22 mouse cellular contexts compared by ENCODE assay signal in the genomic region with DNA sequence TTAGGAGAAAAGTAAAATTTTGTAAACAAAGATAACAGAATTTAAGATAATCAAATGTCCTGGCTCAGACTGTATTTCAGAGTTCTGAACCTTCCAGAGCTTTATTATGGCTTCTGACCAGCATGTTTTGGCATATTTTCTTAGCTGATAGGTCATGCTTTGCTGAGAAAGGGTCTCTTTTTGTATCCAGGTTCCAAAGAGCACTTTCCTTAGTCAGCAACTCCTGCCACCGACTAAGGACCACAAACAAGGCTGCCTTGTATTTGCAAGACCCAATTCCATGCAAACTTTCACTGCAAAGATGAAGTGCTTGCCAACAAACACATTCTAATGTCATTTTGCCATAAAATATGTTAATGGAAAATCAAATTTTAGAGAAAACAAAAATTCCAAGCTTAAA. TPM values are rescaled to one million over a fixed set of nuclear protein-coding genes. Genes with fewer than 3 reads are reported as not detected.
"Had no signal": no experiment of that assay in that cellular context is flagged by ENCODE, and none has a peak within 500 bp of the region (broad histone marks: within the 10 kb centered on the region; RNA-seq: fewer than 3 reads in every experiment).

No protein-coding gene starts in this region.

- ATAC-seq: liver, embryonic 12.5 days; midbrain, embryonic 13.5 days had no signal

- H3K9me3 ChIP-seq: limb, embryonic 10.5 days; limb, embryonic 13.5 days; liver, embryonic 12.5 days; liver, embryonic 15.5 days; lung, embryonic 15.5 days; midbrain, embryonic 10.5 days; midbrain, embryonic 13.5 days had no signal

- H3K4me2 ChIP-seq: limb, embryonic 13.5 days; liver, embryonic 12.5 days; liver, embryonic 15.5 days; lung, embryonic 15.5 days; midbrain, embryonic 13.5 days had no signal

- H3K36me3 ChIP-seq: limb, embryonic 10.5 days; limb, embryonic 13.5 days; liver, embryonic 12.5 days; liver, embryonic 15.5 days; lung, embryonic 15.5 days; midbrain, embryonic 10.5 days; midbrain, embryonic 13.5 days had no signal

- H3K27me3 ChIP-seq: limb, embryonic 13.5 days; liver, embryonic 12.5 days; liver, embryonic 15.5 days; lung, embryonic 15.5 days; midbrain, embryonic 13.5 days had no signal

- H3K4me3 ChIP-seq: layer of hippocampus, adult 2 months; limb, embryonic 10.5 days; limb, embryonic 13.5 days; liver, embryonic 12.5 days; liver, embryonic 15.5 days; lung, embryonic 15.5 days; megakaryocyte, embryonic 14.5 days; midbrain, embryonic 10.5 days; midbrain, embryonic 13.5 days had no signal

- H3K27ac ChIP-seq: layer of hippocampus, adult 2 months; limb, embryonic 10.5 days; limb, embryonic 13.5 days; liver, embryonic 12.5 days; liver, embryonic 15.5 days; lung, embryonic 15.5 days; midbrain, embryonic 10.5 days; midbrain, embryonic 13.5 days; stomach, postnatal 0 days had no signal

- H3K4me1 ChIP-seq: limb, embryonic 10.5 days; limb, embryonic 13.5 days; liver, embryonic 12.5 days; liver, embryonic 15.5 days; lung, embryonic 15.5 days; megakaryocyte, embryonic 14.5 days; midbrain, embryonic 10.5 days; midbrain, embryonic 13.5 days had no signal

- DNase-seq: kidney, adult 8-10 months; layer of hippocampus, adult 9-11 months; liver; lung, adult 18-20 months; lung, postnatal 10 days; lung, postnatal 36 days; right cerebral cortex, adult 18-20 months; right cerebral cortex, postnatal 14 days; right cerebral cortex, postnatal 4 days; thymus, adult 2 months; thymus, postnatal 14 days; thymus, postnatal 4 days had no signal

- H3K9ac ChIP-seq: limb, embryonic 13.5 days; liver, embryonic 12.5 days; liver, embryonic 15.5 days; lung, embryonic 15.5 days; midbrain, embryonic 13.5 days had no signal

RNA-seq across cellular contexts. Expression of gene Cfap70, which starts 22.2 kb away (rescaled TPM):
- polyA plus RNA-seq: liver, embryonic 15.5 days; thymus, adult 2 months had no signal
